Mouse (Mus musculus) thymus, adult 2 months (tissue): ENCODE measurements at regions not wholly inside any gene's neighbourhood (a gene's known extent, or its start where the extent isn't known, plus 50 kb on each side); places are given as distances from the start of the nearest gene placed in this dataset.

Source experiments
- CTCF ChIP-seq: fragments of 200-500 bp; IDR thresholded peaks from 2 replicates; pipeline ENCODE4 v1.5.1; 2012; ENCODE audit warnings: mild to moderate bottlenecking, control low read depth, low read length, moderate library complexity, borderline replicate concordance; ENCODE audit not compliant: control insufficient read depth, poor library complexity, insufficient read depth; ENCODE audit errors: extremely low read depth
- POLR2A ChIP-seq: fragments of 200-500 bp; IDR thresholded peaks from 2 replicates; pipeline ENCODE4 v1.6.1; 2012; ENCODE audit warnings: mild to moderate bottlenecking, low read length, control low read depth, moderate library complexity; ENCODE audit not compliant: control insufficient read depth, poor library complexity, insufficient read depth; ENCODE audit errors: extremely low read depth

DNA sequence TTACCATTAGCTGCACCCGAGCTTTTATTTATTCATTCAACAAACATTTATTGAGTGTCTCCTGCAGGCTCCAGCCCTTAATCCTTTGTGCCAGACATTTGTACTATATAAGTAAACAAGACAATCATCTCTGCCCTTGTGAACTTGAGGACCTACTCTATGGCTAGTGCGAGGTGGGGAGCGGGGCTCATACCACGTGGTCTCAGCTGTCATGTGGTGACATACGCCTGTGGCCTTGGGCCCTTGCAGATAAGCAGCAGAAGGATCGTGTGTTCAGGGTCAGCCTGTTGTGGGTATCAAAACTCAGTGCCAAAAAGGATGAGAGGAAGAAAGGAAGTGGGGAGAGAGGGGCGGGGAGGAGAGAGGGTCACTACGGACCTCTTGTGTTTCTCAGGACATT lies 186.8 kb upstream of the Tbx3 start:
- TF ChIP-seq CTCF: no peak
- TF ChIP-seq POLR2A: no peak
